In the genomic region with DNA sequence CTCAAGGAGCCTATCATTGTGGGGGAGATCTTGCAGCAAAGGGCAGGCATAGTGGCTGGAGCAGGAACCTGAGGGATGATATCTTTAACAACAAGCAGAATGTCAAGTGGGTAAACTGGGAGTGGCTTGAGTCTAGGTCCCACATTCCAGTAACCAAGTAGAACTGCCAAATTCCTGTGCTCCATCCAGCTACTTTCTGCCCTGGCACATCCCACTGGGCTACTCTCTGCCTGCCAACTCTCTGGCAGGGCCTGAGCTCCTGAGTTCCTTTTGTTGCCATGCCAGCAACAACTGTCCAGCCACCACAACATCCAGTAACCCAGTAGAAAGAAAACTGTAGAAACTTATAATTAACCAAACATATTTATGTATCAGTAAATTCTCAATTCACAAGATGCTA, we compare ENCODE assay signal across 12 mouse cellular contexts.
DNase-seq lines count a peak whose midpoint lies in the region; TF ChIP-seq lines count a peak whose summit lies in the region.
"Had no signal": no experiment of that assay in that cellular context is flagged by ENCODE, and none has a peak within 500 bp of the region (broad histone marks: within the 10 kb centered on the region; RNA-seq: fewer than 3 reads in every experiment).

No protein-coding gene starts in this region.

- no peak for TF ChIP-seq CTCF in layer of hippocampus, adult 2 months (conservative IDR thresholded peaks at IDR 0.05)

- H3K27ac ChIP-seq in layer of hippocampus, adult 2 months: no peak overlapping the region
- H3K27ac ChIP-seq: limb, embryonic 10.5 days had no signal

- DNase-seq in frontal cortex, postnatal 10 days (ENCODE audit: low spot score in 2 of 2): peak; percentile 4 to 12
- no peak for DNase-seq in frontal cortex, postnatal 14 days (ENCODE audit: low spot score in 2 of 2)
- peak; percentile 3 to 12 for DNase-seq in layer of hippocampus, adult 2 months (ENCODE audit: low spot score in 2 of 2)
- no peak for DNase-seq in layer of hippocampus, adult 9-10 months (ENCODE audit: low spot score)
- DNase-seq in fibroblast of lung, adult 2 months (ENCODE audit: low read depth): peak; percentile 1
- DNase-seq in heart, postnatal 4 days: peak; percentile 26
- DNase-seq in thymus, postnatal 25 days: no peak
- DNase-seq: embryo, embryonic 11 days; kidney, postnatal 36 days; liver, postnatal 0 days; right cerebral cortex, postnatal 4 days had no signal

- no peak overlapping the region for H3K4me3 ChIP-seq in layer of hippocampus, adult 2 months
- H3K4me3 ChIP-seq: limb, embryonic 10.5 days had no signal

Comparison
In these comparisons a context has a peak if more than half of its experiments do, and no peak if none do; other contexts are left out.
1. DNase-seq: peak in frontal cortex, postnatal 10 days (2 of 2), layer of hippocampus, adult 2 months (2 of 2), fibroblast of lung, adult 2 months (single experiment) and heart, postnatal 4 days (single experiment); none in frontal cortex, postnatal 14 days (0 of 2), layer of hippocampus, adult 9-10 months (single experiment) and thymus, postnatal 25 days (single experiment).